Mouse (Mus musculus) adrenal gland, adult 18-20 months (tissue): ENCODE measurements around the gene Magi1. TPM values are rescaled to one million over a fixed set of nuclear protein-coding genes. Genes with fewer than 3 reads are reported as not detected.

Source experiments
- DNase-seq, 2 experiments: peaks; one replicate each; pipeline ENCODE4 v3.0.0; 2021 to 2022; ENCODE audit warnings: low spot score in 2 of 2
- long read RNA-seq, 2 experiments: library from polyadenylated mRNA; stranded (forward); transcript quantifications; one replicate each; pipeline ENCODE4 v2.0.0; 2021
- total RNA-seq, 2 experiments: library from RNA; stranded (reverse); gene quantifications; 1 replicate in 1 of 2; 2 replicates in 1 of 2; pipeline ENCODE4 v1.2.3; 2021

Magi1 gene
- total RNA-seq = 10 to 100 TPM; 12.5 to 27.9 TPM
- long read RNA-seq, experiment 1, partial matches to known transcripts = 0 of 4 reads
- long read RNA-seq, experiment 1, other reads (novel, unspliced or antisense) = 4 of 4 reads
- long read RNA-seq, experiment 2, partial matches to known transcripts = 2 of 5 reads
- long read RNA-seq, experiment 2, other reads (novel, unspliced or antisense) = 3 of 5 reads

DNA sequence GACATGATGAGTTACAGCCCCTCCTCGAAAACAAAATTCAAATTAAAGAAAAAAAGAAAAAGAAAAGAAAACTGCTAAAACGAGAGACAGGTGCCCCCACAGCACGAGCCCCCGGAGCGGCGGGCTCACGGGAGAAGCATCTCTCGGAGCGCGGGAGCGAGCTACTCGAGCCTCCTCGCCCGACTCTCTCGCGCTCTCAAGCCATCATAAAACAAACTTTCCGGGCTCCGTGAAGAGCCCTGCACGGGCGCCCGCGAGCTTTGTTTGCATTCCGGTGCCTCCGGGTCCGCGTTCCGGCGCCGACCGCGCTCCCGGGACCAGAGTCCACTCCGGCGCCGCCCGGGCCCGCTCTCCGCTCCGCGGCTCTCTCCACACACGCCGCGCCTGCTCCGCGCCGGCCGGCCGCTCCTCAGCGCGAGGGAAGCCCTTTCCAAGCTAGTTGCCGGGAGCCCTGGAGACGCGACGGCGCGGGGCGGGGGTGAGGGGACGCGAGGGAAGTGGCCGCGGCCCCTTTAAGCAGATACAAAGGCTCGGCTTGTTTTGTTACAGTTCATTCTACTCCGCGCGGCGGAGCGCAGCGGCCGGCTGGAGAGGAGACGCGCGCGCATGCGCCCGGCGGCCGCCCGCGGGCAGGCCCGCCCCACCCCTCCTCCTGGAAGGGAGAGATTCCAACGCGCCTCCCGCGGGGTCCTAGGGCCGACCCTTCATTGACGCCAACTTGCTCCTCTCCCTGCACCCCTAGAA lies at the start of gene Magi1:
Gene Magi1, minus strand, starts transcription at position 600 of the 744 bp plus-strand sequence.
- DNase-seq = peak; percentile 90 to 91

DNA sequence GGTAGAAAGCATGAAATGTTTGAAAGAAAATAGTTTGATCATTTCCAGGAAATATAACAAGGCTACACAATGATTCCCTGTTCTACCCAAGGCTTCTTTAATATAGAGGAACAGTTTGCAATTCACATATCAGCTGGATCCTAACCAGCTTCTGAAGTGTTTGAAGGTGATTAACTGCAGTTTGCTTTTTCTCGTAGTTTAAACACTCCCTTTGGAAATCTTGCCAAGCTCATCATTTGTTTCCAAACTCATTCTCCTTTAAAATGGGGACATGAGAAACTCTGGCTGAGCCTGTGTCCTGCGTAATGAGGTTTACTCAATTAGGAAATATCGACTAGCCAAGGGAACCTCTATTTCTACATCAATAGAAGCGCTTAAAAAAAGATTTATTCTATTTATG lies 43.4 kb upstream of the Magi1 start:
- DNase-seq = no peak

DNA sequence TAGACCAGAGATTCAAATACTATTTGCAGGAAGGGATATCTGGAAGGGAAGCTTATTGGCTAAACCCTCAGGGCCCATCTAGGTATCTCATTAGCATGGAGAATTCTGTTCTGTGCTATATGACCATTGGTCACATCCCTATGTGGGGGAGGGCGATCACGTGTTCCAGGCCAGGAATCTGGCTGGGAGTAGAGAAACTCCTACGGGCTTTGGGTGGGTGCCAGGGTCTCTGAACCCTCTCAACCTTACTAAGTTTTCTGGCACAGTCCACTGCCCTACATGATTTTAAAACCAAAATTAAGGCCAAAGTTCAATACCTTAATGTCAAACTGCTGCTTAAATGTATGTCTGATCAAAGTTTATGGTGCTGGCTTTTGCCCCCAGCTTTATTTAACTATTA lies 33.2 kb upstream of the Magi1 start:
- no peak for DNase-seq

DNA sequence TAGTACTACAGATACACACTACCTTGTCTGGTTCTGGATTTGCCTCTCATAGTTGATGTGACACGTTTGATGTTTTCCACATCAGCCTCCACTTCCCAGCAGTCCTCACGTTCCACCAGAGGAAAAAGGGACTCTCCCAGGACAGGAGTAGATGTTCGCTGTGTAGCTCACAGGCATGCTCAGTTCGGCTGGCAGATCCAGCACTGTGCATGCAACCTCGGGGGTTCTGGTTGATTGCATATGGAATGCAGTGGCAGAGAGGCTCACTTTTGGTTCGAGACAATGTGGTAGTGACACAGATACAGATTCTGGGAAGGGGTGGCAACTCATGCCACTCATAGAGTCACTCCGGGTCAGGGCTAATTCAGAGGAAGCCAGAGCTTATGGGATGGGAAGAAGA lies 28.6 kb upstream of the Magi1 start:
- DNase-seq = no peak

DNA sequence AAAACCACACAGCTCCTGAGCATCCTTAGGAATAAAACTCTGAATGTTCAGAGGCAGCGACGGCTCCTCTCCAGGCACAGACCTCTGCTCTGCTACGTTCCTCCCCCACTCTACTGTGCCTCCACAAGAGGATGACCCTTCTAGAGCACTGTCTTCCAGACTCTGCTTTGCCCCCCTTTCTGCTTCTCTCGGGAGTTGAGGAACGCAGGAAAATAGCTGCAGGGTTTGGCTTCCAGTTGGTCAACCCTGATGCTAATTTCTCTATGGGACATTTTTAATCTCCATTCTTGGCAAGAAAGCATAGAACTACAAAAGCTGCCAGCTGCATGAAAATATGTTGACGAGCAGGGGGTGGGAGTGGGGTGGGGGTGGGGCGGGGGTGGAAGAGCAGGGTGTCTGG lies 24.8 kb upstream of the Magi1 start:
- no peak for DNase-seq

DNA sequence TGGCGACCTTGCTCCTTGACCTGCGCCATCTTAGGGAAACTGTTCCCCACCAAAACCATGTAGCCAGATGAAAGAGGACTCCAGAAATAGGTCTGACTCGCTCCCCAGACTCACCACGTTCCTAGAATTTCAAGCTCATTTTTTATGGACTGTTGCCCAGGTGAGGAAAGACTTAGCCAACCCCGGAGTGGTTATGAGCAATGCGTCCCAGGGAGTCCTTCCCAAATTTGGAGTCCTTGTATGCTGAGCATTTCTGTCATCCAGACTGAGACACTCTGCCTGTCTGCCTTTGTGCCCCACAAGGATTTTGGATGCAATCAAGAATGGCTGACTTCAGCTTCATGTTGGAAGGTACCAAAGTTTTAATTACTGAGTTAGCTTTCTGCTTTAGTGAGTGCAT lies 19.8 kb upstream of the Magi1 start:
- no peak for DNase-seq

DNA sequence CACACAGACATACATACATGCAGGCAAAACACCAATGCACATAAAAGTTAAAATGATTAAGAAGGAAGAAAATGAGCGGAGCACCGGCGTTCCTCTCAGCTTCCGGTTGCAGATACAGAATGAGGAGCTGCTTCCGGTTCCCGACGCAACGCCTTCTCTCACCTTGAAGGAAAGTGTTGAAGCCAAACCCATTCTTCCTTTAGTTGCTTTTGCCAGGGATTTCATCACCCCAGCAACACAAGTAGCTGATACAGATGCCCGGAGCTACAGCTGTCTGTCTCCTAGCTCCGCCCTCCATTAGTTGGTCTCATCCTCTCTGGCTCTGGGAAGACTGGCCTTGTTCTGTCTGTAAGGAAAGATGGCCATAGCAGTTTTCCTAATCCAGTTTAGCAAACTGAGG lies 18.1 kb upstream of the Magi1 start:
- no peak for DNase-seq

DNA sequence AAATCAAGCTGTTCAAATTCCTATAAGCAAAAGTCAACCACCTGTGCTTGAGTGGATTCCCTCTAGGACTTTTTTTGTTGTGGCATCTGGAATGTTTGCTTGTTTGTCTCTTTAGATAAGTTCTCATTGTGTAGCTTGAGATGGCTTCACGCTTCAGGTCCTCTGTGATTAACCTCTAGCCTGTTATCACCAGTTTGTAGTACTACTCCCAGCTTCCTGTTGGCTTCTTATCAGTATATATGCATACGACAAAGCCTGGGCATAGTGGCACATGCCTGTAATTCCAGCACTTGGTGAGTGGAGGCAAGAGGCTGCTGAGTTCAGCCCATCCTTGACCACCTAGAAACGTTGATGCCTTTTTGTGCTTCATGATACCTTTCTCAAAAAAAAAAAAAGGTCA lies 16.8 kb upstream of the Magi1 start:
- no peak for DNase-seq

DNA sequence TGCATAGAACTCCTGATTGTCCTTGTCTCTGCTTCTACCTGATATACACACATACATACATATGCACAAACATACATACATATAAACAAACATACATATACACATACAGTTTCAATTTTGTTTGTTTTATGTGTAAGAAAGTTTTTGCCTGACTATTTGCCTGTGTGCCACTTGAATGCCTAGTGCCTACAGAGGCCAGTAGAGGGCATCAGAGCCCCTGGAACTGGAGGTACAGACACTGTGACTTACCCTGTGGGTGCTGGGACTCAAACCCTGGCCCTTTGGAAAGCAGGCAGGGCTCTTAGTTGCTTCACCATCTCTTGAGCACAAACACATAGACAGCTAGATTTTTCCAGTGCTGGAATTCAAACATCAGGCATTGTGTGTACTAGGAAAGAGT lies 3.7 kb upstream of the Magi1 start:
- no peak for DNase-seq

DNA sequence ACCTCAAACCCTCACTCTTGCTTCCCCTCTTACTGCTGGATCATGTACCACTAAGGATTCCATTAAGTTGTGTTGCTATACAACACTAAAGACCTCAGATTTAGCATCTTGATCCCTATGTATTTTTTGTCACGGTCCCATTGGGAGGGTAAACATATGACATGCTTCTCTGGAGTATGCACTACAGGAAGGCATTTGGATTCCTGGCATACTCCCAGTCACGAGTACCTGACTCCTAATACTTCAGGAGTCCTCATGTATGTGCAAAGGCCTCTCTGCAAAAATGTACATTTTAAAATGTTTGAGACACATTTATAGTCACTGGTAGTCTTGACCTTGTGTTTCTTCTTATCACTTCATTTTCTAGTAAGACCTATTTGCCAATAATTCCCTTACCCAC lies 2.8 kb upstream of the Magi1 start:
- DNase-seq = no peak

DNA sequence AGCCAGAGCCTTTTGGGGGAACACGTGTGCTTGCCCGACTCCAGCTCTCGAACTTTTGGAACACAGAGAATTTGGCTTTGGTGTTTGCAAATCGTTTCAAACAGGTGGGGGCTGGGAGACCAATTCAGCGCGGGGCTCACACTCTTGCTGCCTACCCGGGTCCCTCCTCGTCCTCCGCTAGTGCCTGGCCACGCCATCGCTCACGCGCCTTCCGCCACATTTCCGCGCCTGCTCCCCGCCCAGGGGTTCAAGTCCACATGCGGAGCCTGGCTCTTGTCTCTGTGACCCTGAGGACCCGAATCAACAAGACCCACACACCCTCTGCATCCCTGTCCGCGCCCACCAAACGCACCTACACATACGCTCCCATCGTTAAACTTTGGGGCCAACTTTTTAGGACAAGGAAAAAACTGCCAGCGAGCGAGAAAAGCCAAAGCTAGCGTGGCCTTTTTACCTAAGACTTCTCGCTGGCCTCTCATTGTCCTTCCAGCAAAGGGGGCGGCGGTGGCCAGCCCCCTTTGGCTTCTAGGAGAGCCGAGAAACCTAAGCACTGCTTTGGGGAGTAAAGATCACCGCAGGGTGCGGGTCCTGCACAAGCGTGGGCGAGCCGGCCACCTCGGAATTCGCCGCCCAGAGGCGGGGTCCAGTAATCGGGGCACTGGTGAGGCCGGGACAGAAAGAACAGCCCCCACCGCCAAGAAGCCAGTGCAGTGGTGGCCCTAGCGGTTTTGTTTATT lies 540 bp upstream of the Magi1 start:
- DNase-seq = peak; percentile 41 to 54

DNA sequence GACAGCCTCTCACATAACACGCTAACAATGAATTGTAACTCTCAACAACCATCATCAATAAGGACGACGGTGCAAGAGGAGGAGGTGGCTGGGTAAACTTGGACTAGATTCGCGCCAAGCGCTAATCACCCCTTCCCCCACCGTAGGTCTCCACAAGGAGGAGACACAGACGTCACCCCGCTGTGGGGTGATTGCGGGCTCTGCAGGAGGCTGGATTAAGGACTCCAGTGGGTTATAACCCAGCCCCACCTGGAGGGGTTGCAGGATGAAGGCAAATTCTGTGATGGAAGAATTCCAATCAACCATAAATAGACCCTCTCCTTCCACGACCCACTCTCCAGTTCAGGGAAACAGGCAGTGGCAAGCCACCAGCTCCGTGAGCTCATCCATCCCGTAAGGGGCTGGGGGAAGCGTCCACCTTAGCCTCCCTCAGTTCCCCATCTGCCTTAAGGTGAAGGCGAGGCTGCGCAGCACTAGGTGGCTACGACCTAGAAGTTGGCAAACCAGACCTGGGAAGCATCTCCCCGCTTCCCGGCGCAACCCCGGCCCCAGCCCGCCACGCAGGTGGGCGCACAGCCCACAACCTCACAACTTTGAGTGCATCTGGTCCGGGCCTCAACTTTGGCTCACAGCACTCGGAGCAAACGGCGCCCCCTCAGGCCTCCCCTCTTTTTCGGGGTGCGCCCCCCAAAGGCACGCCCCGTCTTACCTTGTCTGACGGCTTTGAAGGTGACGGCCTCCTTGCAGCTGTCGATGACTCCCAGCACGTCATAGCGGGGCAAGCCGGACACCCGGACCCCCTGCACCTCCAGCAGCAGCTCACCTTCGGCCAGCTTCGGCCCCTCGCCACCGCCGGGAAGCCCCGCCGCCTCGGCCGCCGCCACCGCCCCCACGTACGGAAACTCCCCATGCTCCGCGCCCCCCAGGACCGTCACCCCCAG lies 1.1 kb downstream of the Magi1 start:
- DNase-seq = peak; percentile 28 to 41

DNA sequence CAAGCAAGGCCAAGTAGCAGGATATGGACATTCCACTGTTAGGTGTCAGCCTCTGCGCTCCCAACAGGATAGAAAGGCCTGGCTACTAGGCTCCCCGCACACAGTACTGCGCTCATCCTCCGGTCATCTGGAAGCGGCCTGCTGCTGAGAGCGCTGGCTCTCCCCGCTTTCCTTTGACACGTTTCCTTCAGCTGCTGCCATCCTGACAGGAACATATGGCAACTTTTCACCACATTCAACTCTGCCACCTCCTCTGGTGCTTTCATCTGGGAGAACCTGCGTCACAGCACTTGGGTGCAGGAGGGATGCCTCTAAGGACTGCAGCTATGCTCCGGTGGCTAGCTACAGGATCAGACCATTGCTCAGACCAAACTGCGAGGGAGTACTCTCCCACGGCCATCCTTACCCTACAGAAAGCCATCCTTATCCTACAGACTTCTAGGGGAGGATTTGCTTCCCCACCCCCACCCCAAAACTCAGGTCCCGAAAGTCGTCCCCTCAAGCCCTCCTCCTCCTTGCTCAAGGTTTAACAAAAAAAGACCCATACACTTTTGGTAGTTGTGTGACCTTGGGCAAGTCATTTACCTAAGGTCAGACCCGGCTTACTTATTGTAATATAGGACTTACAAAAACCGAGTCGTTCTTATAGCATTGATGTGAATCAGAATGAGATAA lies 2.0 kb downstream of the Magi1 start:
- DNase-seq = peak in 1 of 2 experiments; percentile 29

DNA sequence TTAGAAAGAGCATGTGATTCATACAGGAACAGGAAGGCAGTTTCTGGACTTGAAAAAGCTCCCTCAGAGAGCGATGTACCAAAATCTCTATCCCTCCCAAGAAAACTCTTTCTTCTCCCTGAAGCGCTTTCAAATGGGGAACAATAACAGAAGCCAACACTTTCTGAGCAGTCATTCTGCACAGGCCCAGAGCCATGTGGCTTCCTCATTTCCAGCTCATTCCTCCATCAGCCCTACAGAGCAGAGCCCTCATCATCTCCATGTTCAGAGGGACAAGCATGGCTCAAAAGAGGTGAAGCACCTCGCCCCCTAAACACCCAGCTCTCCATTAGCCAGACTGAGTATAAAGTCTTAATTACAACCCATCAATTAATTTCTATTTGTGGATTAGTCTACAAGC lies 9.8 kb downstream of the Magi1 start:
- no peak for DNase-seq

DNA sequence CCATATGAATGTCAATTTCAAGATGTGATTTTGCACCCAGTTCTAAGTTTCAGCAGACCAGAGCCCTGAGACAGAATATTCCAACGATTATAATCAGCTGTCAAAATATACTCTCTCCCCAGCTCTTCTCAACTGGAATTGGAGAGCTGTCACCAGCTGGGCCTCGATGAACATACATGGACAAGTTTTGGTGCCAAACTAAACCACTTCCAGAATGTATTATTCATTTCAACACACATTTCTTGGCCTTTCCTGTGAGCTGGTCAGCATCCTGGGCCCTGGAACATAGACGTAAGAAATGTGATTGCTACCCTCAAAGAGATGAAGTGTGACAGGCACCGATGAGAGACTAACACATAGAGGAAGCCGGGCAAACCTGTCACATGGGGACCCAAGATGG lies 13.7 kb downstream of the Magi1 start:
- DNase-seq = no peak

DNA sequence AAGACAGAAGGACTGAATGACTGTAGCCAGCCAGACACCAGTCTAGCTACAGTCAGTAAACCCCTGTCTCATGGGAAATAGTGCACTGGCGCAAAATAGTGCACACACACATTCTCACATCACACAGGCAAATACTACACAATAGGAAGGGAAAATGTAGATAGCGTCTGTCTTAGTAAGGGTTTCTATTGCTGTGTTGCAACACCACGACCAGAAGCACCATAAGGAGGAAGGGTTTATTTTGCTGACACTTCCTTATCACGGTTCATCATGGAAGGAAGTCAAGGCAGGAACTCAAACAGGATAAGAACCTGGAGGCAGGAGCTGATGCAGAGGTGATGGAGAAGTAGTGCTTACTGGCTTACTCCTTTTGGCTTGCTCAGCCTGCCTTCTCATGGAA lies 14.5 kb downstream of the Magi1 start:
- no peak for DNase-seq

DNA sequence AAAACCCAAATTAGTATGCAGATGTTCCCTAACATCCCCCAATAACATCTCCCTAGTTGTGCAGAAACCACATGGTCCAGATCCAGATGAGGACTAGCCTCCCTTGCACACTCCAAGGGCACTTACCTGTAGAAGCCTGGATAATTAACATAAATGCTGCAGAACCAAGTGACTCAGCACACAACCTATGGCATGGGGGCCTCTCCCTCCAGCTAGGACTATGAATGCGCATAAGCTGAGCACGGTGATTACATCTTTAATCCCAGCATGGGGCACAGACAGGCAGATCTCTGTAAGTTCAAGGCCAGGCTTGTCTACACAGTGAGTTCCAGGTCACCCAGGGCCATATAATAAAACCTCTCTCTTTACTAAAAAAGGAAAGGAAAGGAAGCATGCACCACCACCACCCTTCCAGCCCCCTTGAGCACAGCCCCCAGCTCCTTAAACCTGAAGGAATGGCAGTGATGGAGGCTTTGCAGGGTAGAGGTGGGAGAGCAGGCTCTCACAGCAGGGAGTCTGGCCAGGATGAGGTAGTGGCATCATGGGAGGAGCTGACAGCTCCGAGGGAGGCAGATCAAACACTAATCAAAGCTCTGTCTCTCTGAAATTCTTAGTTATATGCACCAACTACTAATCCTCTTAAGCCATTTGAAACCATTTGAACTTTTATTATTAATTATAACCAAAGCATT lies 18.3 kb downstream of the Magi1 start:
- DNase-seq = no peak

DNA sequence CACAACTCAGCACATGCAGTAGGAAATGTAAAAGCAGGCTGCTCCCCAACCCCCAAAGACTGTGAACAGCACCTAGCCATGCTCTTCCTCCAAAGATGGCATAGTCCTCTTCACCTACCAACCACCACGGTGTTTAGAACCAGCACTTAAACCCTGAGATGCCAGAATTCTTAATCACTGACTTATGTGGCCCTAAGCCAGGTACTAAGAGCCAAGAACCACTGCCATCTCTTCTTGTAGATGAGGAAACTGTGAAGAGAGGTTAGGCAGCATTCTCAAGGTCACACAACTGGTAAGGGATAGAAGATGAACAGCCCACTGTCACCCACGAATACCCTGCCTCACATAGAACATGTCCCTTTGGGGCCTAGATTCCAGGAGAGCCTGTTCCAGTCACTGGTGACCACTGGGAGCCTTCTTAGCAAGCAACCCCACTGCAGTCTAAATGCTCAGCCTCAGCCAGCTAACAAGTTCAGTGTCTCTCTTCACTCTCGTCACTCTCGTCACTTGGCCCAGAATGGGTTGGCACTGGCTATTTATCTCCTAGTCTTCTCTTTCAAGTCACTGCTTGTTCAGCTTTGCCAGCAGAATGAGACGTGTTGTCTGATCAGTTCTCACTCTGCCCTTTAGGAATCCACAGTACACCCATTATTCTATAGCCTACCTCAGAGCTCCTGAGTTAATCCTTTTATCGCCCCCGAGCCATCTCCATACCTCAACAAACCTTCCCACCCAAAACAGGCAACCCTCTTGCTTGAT lies 19.4 kb downstream of the Magi1 start:
- DNase-seq = no peak

DNA sequence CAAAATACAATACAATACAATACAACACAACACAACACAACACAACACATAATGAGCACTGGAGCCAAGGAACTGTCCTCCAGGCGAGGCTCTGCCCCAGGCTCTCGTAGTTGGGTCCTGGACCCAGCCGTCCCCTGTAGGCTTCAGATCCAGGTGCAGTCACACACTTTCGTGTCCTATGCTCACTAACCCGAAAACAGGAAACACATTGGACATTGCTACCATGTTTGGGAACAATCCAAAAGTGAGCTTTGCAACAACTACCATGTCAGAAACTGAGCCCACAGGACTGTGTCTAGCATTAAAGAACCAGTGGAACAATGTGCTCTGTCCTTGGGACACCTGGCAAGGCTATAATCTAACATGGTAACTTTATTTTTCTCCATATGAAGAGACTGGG lies 22.9 kb downstream of the Magi1 start:
- DNase-seq = no peak
